Mouse (Mus musculus): Measurements from ENCODE around the gene Scgb1a1. TPM values are rescaled to one million over a fixed set of nuclear protein-coding genes. Genes with fewer than 3 reads are reported as not detected.

The Scgb1a1 gene
- total and polyA plus RNA-seq, 3 experiments, result not detected

DNA sequence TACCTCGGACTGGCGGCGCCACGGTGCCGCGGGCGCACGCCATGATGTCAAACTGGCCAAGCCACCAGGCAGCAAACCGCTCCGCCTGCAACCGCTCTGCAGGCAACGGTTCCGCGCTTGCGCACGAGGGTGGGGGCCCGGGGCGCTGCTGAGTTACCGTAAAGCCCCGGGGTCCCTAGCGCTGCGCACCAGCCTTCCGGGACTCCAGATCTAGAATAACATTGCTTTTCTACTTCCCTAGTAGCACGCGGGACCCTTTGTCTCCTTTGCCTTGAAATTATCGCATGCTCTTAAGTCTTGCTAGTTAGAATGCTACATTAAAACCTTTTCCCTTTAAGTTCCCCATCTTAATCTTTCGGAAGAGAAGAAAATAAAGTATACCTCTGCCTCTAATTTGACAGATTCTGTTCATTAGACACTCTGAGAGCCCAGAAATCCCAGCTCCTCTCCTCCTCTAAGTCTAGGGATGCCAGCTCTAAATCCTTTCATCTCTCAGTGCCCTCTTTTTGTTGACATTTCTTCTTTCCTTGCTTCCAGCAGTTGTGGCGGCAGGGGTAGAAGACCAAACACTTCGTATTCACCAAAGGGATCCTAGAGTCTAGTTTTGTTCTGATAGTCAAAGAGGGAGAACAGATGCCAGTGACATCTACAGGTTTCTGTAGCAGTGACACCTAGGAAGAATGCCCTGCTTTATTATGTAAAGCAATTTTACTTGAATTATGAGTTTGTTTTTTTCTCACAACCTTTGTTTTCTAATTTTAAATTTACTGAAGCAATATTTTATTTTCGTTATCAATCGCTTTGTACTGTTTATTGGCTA is 48.0 kb upstream of the Scgb1a1 start, which contains the start of gene Asrgl1 (continued):
- TF ChIP-seq UBTF (IDR thresholded peaks at IDR 0.05; ENCODE audit: borderline replicate concordance, insufficient read depth, low read depth, low read length) (no peak), CTCF (IDR thresholded peaks at IDR 0.05 in 2 of 3, conservative IDR thresholded peaks at IDR 0.05 in 1 of 3; ENCODE audit: control insufficient read depth in 1 of 3, insufficient read depth in 1 of 3, low read depth in 2 of 3, low read length in 3 of 3, poor library complexity in 1 of 3, severe bottlenecking in 1 of 3) (peak in 2 of 3 experiments; percentile 7 to 21; a peak in 1 of 6 replicates), BHLHE40 (IDR thresholded peaks at IDR 0.05; ENCODE audit: borderline replicate concordance, low read depth, low read length) (no peak), CHD1 (IDR thresholded peaks at IDR 0.05; ENCODE audit: low read depth, low read length) (no peak), SMC3 (IDR thresholded peaks at IDR 0.05; ENCODE audit: low read depth, low read length) (no peak), SIN3A (IDR thresholded peaks at IDR 0.05; ENCODE audit: low read length) (peak; percentile 87), MXI1 (IDR thresholded peaks at IDR 0.05; ENCODE audit: low read depth, low read length) (peak; percentile 100), MAX (IDR thresholded peaks at IDR 0.05; ENCODE audit: low read length) (peak; percentile 78), USF2 (IDR thresholded peaks at IDR 0.05; ENCODE audit: borderline replicate concordance in 1 of 2, insufficient read depth in 1 of 2, low read depth in 1 of 2, low read length in 2 of 2) (no peak), ELF1 (IDR thresholded peaks at IDR 0.05; ENCODE audit: low read depth, low read length) (peak; percentile 66), USF1 (IDR thresholded peaks at IDR 0.05; ENCODE audit: low read depth, low read length) (no peak), EP300 (IDR thresholded peaks at IDR 0.05; ENCODE audit: low read depth in 1 of 2, low read length in 2 of 2) (peak in 1 of 2 experiments; percentile 54; a peak in 2 of 4 replicates), NELFE (IDR thresholded peaks at IDR 0.05; ENCODE audit: low read depth, low read length) (peak; percentile 95), ZNF384 (IDR thresholded peaks at IDR 0.05; ENCODE audit: low read depth, low read length) (no peak), TBP (IDR thresholded peaks at IDR 0.05; ENCODE audit: low read depth, low read length) (peak; percentile 70), KAT2A (conservative IDR thresholded peaks at IDR 0.05; ENCODE audit: low read depth, low read length) (peak; percentile 7; the same call in 1 of the 2 replicates), CHD2 (IDR thresholded peaks at IDR 0.05; ENCODE audit: low read length) (no peak), RAD21 (IDR thresholded peaks at IDR 0.05; ENCODE audit: low read depth, low read length) (no peak), GATA1 (IDR thresholded peaks at IDR 0.05; ENCODE audit: low read depth, low read length) (no peak), POLR2AphosphoS5 (IDR thresholded peaks at IDR 0.05; ENCODE audit: borderline replicate concordance, low read depth, low read length) (no peak), TCF12 (IDR thresholded peaks at IDR 0.05; ENCODE audit: low read depth, low read length) (peak; percentile 68), ZMIZ1 (IDR thresholded peaks at IDR 0.05; ENCODE audit: low read depth, low read length) (peak; percentile 71), JUND (IDR thresholded peaks at IDR 0.05; ENCODE audit: low read depth, low read length) (no peak), MYB (IDR thresholded peaks at IDR 0.05; ENCODE audit: low read depth, low read length) (peak; percentile 87), RCOR1 (IDR thresholded peaks at IDR 0.05; ENCODE audit: low read depth, low read length) (0 out of 2 replicates have a peak, but pooled peaks have one; percentile 25)

Measured in MEL (cell line).